Mouse (Mus musculus) cortical plate, adult 2 months (tissue): ENCODE data around the gene Fam180a. TPM values are rescaled to one million over a fixed set of nuclear protein-coding genes. Genes with fewer than 3 reads are reported as not detected.

Experiments used
- H3K27ac ChIP-seq: fragments of 200-500 bp; 2 replicates; pipeline ENCODE4 v1.5.1; 2012; ENCODE audit warnings: low read length, control low read depth, inconsistent platforms; ENCODE audit not compliant: insufficient read depth
- H3K4me1 ChIP-seq: fragments of 200-500 bp; 2 replicates; pipeline ENCODE4 v1.6.1; 2011; ENCODE audit warnings: low read length; ENCODE audit not compliant: control insufficient read depth, insufficient read depth
- H3K4me3 ChIP-seq: fragments of 200-500 bp; 2 replicates; pipeline ENCODE4 v1.5.1; 2011; ENCODE audit warnings: mild to moderate bottlenecking, low read length, control low read depth; ENCODE audit not compliant: insufficient read depth
- CTCF ChIP-seq: fragments of 200-500 bp; IDR thresholded peaks from 2 replicates; pipeline ENCODE4 v1.5.1; 2011; ENCODE audit warnings: mild to moderate bottlenecking, control low read depth, low read length; ENCODE audit not compliant: insufficient read depth; ENCODE audit errors: extremely low read depth
- POLR2A ChIP-seq: fragments of 200-500 bp; IDR thresholded peaks from 2 replicates; pipeline ENCODE4 v1.6.1; 2011; ENCODE audit warnings: mild to moderate bottlenecking, low read length, control low read depth; ENCODE audit not compliant: insufficient read depth; ENCODE audit errors: extremely low read depth
- polyA plus RNA-seq: library from polyadenylated mRNA; depleted of rRNA; stranded (reverse); fragments of >200 nt; gene quantifications from 2 replicates; pipeline ENCODE4 v1.2.3, GENCODE M21; 2012

The Fam180a gene
- polyA plus RNA-seq, 1 experiment: 2.0 TPM

DNA sequence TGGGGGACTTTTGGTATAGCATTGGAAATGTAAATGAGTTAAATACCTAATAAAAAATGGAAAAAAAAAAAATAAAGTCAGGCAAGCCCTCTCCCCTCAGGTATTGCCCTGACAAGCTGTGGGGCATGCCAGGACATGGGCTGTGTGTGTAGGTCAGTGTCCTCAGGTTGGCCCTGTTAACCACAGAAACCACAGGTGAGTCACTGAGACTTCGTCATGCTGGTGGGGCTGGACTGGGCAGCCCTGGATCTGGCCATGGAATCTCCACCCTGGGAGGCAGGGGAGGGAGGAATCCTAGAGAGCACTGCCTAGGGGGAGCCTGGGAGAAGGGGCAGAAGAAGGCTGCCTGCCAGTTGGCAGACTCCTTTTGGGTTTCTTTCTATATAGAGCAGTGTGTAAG, 2.9 kb downstream of the Fam180a start:
- H3K27ac ChIP-seq: no peak overlapping the region
- H3K4me1 ChIP-seq: no peaks in the 10 kb centered on the region; the same call in 1 of the 2 replicates
- no peak overlapping the region for H3K4me3 ChIP-seq
- TF ChIP-seq CTCF (no peak), POLR2A (no peak)

DNA sequence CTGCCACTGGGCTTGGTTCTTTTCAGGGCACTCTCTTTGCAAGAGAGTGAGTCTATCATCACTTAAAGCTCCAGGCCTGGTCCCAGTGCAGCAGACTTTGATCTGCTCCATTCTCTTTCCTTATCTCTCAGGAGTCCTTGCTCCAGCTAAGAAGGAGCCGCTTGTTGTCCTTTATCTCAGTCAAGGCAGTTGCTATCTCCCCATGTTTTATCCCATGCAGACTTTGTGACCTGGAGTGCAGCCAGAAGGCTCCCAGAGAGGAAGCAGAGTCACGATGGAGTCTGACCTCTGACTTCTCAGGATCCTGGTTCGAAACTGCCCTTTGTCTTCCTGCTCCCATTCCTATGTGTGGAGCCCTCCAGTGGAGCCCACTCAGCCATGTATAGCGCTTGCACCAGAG, 4.8 kb downstream of the Fam180a start:
- no peak overlapping the region for H3K27ac ChIP-seq
- no peaks in the 10 kb centered on the region for H3K4me1 ChIP-seq
- H3K4me3 ChIP-seq: no peak overlapping the region
- no peak for TF ChIP-seq CTCF
- no peak for TF ChIP-seq POLR2A

DNA sequence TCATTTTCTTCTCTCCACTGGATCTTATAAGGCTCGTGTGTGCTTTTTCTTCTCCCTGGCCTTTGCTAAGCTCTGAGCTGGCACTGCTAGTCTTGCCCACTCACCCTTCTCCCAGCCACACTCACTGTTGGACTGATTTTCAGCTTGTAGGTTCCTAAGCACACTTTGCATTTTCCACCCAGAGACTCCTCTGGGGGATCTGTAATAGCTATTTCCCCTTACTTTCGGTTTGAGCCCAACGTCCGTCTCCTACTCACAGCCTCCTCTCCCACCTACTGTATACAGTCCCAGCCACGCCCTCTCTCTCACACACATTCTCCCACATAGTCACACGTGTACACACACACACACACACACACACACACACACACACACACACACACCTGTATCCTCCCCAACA, 6.1 kb downstream of the Fam180a start:
- H3K4me1 ChIP-seq: no peaks in the 10 kb centered on the region
- no peak overlapping the region for H3K4me3 ChIP-seq
- TF ChIP-seq POLR2A: no peak
- no peak for TF ChIP-seq CTCF
- no peak overlapping the region for H3K27ac ChIP-seq

DNA sequence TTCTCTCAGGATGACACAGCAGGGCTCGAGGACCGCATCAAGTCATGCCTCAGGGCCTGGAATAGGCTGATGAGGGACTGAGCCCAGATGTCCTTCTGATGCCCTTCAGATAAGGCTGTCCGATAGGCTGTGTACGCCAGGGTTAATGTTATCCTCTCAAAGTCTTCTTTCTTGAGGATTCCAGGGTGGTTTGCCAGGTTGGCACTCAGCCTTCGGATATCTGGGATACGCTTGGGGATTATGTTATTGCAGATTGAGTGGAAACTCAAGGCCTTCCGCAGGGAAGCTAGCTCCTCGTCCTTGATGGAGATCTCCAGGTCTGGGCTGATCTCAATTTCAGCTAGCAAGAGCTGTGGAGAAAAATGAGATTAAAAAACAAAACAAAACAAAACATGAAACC, 12.4 kb downstream of the Fam180a start:
- Histone ChIP-seq H3K4me1 (no peaks in the 10 kb centered on the region), H3K27ac (no peak overlapping the region), H3K4me3 (no peak overlapping the region)
- TF ChIP-seq CTCF: no peak
- TF ChIP-seq POLR2A: no peak

DNA sequence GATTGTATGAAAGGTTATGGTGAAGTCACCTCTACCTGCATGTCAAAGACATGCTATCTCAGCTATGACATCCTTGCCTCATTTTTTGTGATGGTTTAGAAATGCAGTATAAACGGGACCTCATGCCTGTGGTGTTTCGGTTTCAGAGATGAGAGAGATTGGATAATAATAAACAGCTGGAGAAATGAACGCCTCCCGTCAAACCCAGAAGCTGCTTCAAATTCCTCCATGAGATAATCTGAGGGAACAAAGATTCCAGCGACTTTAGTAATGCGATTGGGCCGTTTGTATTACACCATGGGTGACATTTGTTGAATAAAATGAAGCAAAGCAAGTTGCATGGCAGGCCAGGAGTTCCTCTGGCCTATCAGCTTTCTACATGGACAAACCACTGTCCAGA, 16.5 kb downstream of the Fam180a start:
- Histone ChIP-seq H3K27ac (no peak overlapping the region), H3K4me1 (no peaks in the 10 kb centered on the region), H3K4me3 (no peak overlapping the region)
- no peak for TF ChIP-seq POLR2A
- TF ChIP-seq CTCF: no peak

DNA sequence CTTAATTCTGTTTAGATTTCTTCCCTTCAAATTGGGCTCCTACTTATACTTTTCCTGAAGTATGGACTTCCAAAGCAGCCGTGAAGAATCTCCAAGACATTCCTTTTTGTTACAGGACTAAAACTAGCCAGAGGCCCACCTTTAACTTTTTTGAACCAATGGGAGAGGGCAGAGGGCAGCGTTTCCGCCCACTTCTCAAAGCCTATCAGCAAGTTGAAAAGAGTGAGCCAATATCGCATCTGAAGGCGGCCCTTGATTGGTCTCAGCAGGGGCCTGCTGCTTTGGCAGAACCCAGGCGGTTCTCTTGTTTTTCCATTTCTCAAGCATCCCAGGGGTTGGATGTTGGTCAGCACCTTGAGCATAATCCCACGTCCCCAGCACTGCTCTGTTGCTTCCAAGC, 17.9 kb downstream of the Fam180a start, which contains the start of gene Slc13a4:
Gene Slc13a4, minus strand, starts transcription at position 95 of the 400 bp plus-strand sequence.
- Histone ChIP-seq H3K4me3 (no peak within 1 kb of the TSS), H3K4me1 (no peaks in the 10 kb centered on the region), H3K27ac (no peak within 1 kb of the TSS)
- no peak for TF ChIP-seq CTCF
- TF ChIP-seq POLR2A: no peak

DNA sequence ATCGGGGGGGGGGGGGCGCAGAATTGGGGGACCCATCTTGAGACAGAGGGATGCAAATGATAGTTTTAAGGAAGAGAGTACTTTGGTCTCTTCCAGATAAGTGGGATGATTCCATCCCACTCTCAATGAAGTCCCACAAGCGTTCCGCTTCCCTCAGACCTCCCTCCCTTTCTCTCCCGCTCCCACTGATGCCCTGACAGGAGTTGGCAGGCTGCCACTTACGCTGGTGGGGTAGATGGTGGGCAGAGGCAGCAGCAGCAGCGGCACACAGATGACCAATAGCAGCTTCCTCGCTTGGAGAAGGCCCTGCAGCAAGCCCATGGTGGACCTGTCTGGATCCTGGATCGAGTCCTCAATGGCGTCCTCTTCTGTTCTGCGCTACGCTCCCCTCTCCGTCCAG, 18.8 kb downstream of the Fam180a start:
- TF ChIP-seq CTCF (no peak), POLR2A (no peak)
- Histone ChIP-seq H3K27ac (no peak overlapping the region), H3K4me3 (no peak overlapping the region), H3K4me1 (no peaks in the 10 kb centered on the region)

DNA sequence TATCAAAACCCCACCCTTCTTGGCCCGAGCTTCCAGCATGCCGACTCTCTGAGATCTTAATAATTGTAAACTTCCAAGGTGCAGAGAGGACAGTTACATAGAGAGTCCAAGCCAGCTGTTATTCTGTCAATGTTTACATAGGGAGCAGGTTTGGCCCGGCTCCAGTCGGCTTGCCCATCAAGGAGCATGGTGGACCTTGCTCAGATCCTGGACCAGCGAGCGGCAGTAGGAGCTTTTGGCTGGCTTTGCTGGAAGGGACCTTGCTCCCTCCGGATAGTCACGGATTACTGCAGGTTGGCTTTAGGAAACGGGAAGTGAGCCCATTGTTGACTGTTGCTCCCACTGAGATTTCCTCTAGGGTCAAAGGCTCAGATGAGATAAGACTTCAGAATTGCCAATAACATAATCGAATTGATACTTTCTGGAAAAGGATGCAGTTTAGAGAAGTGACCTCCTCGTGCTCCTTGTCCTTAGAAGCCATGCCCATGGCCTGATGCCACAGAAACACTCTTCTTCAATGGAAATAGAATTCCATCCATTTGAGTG, 22.5 kb downstream of the Fam180a start:
- no peak overlapping the region for H3K4me3 ChIP-seq
- TF ChIP-seq CTCF (no peak), POLR2A (no peak)
- H3K4me1 ChIP-seq: no peaks in the 10 kb centered on the region
- no peak overlapping the region for H3K27ac ChIP-seq

DNA sequence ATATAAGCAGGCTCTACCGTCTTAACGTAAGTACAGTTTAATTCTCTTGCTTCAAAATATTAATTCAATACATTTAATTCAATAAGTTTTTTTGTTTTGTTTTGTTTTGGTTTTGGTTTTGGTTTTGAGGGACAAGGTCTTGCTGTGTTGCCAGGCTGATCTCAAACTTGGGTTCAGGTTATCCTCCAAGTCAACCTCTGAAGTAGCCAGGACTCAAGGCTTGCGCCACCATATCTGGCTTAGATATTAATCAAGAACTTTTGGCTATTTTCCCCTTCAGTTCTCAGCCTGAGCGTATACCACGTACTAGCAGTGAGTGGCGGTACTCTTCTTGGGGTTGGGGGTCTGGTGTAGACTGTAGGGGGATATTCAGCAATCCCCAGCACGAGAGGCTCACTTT, 23.4 kb downstream of the Fam180a start:
- H3K27ac ChIP-seq: no peak overlapping the region
- TF ChIP-seq POLR2A (no peak), CTCF (no peak)
- H3K4me3 ChIP-seq: no peak overlapping the region
- peaks cover 2% of the 10 kb centered on the region; the same call in 1 of the 2 replicates for H3K4me1 ChIP-seq

DNA sequence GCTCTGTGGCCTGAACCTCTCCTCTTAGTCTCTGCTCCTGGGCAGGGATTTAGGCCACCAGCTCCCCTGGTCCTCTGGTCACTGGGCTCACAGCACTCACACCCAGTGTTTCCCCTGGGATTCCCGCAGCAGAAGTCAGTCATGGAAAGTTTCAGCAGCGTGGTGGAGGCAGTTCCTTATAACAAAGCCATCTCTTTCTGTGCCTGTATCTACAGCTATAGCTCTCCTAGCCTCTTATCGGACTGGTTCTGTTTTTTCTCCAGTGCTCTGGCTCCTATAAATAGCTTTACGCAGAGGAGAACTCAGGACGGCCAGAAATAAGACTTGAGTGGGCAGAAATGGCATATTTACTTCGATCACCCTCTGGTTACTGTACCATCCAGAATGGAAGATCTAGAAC, 27.6 kb downstream of the Fam180a start:
- H3K27ac ChIP-seq: no peak overlapping the region
- peaks cover 3% of the 10 kb centered on the region for H3K4me1 ChIP-seq

DNA sequence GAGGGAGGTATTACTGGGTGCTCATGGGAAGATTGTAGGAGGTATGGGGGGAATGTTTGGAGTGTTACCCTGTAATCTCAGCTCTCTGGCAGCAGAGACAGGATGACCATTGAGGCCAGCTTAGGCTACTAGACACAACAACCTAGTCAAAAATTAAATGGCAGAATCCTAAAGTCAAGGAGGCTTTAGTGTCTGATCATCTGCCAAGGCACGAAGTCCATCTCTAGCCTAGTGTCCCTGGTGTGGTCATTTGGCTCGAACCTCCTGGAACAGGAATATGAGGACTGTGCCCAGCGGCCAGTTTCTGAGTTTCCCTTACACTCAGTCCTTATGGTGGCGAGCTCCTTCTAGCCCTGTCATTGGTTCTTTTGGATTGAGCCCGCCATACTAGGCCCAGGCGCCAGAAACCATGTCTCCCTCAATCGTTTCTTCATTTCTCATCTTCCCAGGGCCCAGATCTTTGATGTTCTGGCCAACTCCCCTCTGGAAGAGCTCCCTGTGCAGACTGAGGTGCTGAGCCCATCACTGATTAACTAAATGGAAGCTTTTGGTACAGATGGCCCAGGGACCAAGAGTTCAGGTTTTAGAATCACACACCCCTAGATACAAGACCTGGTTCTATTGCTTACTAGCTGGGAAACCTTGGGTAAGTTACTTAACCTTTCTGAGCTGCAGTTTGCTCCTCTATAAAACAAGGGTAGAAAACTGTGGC, 28.3 kb downstream of the Fam180a start:
- no peak overlapping the region for H3K4me3 ChIP-seq
- no peak for TF ChIP-seq CTCF
- no peak for TF ChIP-seq POLR2A
- peaks cover 3% of the 10 kb centered on the region for H3K4me1 ChIP-seq
- no peak overlapping the region for H3K27ac ChIP-seq

More for the DNA sequence above, 27.6 kb downstream of the Fam180a start:
- no peak for TF ChIP-seq CTCF
- TF ChIP-seq POLR2A: no peak
- no peak overlapping the region for H3K4me3 ChIP-seq
